Mouse (Mus musculus): Measurements from ENCODE around the gene Osr1. TPM values are rescaled to one million over a fixed set of nuclear protein-coding genes. Genes with fewer than 3 reads are reported as not detected.

The Osr1 gene
- total RNA-seq (2021): 1 to 10 TPM; 2.3 to 3.6 TPM

- peak; percentile 59 to 62 for DNase-seq (ENCODE audit: low spot score in 2 of 2)
- intact Hi-C loops (cut with DNase I): loop anchor here (2.0 to 10.0 kb wide), 6 partner anchors 315 to 1017 kb away; no protein-coding TSS in a partner anchor
Observed at GRCm38 (mm10) chr12:9569971-9570370, at the start of gene Osr1. Gene Osr1 (plus strand): TSS chr12:9570116.

- no peak for DNase-seq (ENCODE audit: low spot score in 2 of 2)
- intact Hi-C loops (cut with DNase I): no loop called here
Observed at GRCm38 (mm10) chr12:9550328-9550727, 19.6 kb upstream of the Osr1 start.

DNA sequence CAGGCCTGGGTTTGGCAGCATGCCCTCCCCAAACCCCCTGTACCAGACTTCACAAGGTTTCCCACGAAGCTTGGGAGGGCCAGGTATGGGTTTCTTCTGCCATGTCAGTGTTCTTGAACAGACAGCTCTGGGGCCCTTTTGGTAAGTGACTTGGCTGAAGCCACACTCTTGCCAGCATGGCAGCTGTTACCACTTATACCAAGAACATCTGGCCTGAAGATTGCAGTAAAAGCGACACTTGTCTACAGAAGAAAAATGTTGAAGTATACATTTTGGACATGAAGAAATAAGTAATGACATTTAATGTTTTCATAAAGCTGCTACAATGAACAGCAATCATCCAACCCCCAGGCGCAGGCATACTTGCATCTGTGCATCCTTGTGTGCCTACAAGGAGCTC lies 5.0 kb upstream of the Osr1 start:
- no peak for DNase-seq (ENCODE audit: low spot score in 2 of 2)
- intact Hi-C loops (cut with DNase I): no loop called here

DNA sequence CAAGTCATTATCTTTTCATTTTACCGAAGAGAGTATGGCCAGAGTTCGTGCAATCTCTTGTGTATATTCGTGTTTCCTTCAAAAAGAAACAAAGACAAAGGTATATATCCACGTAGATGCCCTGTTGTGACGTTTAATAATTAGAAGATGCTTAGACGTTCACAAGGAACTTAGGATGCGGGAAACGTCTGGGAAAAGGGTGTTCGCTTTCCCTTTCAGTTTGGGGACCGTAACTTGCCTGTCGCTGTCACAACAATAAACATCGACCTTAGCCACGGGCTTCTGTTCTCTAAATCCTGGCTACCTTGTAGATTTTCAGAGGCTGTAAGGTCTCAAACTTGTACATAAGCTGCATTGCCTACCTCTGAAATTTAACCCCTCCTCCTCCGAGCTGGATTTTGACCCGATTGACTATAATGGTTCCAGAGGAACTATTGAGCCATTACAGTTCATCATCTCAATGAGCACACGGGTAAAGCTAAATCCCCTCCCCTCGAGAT lies 630 bp downstream of the Osr1 start:
- intact Hi-C loops (cut with DNase I): loop anchor here (5.0 to 10.0 kb wide), 5 partner anchors 316 to 1017 kb away; no protein-coding TSS in a partner anchor
- no peak for DNase-seq (ENCODE audit: low spot score in 2 of 2)

DNA sequence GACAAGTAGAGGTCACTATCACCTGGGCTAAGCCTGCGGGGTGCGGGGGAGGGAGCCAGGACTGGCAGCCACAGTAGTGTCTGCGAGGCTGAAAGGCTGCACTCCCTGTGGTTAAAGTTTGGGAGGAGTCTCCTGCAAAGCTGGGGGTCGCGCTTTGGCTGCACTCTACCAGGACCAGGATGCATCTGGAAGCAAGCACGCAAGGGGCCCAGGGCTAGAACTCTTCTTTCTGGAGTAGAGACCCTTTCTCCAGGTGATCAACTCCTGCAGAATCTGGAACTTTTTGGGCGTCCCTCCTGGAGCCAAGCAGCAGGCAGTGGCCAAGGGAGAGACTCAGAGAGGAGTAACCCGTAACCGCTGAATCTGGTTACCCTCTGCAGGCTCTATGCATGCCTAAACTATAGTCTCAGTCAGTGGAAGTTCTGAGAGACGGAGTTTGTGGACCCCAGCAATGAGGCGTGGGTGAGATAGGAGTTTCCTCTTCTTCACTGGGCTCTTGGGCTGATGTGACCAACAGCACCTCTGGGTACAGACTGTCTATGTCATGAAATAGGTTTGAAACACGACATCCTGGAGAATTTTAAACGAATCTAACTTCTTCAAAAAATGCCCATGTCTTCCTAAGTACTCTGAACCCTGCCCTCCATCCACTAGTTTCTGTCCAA lies 1.5 kb downstream of the Osr1 start:
- no peak for DNase-seq (ENCODE audit: low spot score in 2 of 2)
- intact Hi-C loops (cut with DNase I): loop anchor here (5.0 to 10.0 kb wide), 5 partner anchors 317 to 1016 kb away; no protein-coding TSS in a partner anchor

DNA sequence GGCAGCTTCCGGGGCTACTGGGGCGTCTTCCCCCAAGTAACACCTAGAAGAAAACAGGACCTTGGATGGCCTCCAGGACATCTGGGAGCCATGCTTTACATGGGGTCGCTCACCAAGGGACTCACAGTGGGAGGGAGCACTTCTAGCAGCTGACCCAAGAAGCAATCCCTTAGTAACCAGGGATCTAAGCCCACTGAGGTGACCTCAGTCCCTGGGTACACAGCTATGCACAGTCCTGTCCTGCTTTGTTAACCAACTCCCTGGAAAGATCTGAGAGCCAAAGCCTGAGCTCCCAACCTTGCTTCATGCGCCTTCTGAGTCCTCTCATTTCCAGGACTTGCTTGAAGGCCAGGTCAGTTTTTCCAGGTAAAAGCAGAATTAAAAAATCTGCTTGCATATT lies 2.1 kb downstream of the Osr1 start:
- intact Hi-C loops (cut with DNase I): loop anchor here (5.0 to 10.0 kb wide), 5 partner anchors 317 to 1015 kb away; no protein-coding TSS in a partner anchor

DNA sequence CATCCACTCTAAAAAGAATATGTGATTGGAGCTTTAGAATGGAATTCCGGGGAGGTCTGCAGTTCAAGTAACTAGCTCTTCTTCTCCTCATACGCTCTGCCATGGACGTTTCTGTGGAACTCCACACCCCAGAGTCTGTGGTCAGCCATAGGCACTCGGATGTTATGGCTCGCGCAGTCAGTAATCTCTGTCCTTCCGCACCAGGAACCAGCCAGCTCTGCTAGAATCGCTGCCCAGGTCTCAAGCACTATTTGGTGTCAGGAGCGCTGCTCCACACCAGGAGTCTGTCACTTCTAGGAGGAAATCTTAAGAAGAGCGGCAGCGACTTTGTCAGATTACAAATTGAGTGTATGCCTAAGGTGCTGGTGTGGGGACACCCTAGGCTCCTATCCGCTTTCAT lies 3.8 kb downstream of the Osr1 start:
- no peak for DNase-seq (ENCODE audit: low spot score in 2 of 2)
- intact Hi-C loops (cut with DNase I): loop anchor here (5.0 to 10.0 kb wide), 5 partner anchors 319 to 1014 kb away; no protein-coding TSS in a partner anchor

More for the DNA sequence above, 2.1 kb downstream of the Osr1 start:
- no peak for DNase-seq (ENCODE audit: low spot score in 2 of 2)

DNA sequence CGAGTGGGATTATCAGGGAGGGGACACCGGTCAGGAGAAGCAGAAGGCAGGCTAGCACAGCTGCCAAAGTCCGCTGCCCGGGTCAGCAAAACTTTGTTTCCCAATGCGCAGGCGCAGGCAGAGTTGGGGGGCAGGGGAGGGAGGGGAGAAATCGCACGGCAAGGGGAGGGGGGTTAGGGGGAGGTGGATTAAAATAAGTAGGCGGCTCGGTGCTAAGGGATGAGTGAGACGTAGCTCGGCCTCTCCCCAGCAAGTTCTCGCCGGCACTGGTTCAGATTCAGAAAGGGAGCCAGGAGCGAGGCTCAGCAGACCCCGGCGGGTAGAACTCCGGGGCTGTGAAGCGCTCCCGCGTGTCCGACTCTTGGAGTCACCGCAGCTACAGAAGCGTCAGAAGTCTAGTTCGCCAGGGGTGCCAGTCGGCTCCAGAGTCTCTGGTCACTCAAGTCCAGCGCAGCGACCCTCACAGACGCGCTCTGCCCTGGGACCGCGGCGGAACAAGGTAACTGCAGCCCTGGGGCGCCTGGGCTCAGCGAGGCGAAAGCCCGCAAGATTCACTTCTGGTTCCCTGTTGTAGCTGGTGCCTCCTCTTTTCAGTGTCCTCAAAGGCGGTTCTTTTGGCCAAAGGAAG lies 4.4 kb downstream of the Osr1 start:
- DNase-seq (ENCODE audit: low spot score in 2 of 2): no peak
- intact Hi-C loops (cut with DNase I): loop anchor here (5.0 to 10.0 kb wide), 5 partner anchors 320 to 1013 kb away; no protein-coding TSS in a partner anchor

GRCm38 (mm10) chr12:9575158-9576042 lies 5.5 kb downstream of the Osr1 start:
- intact Hi-C loops (cut with DNase I): loop anchor here (10.0 kb wide), 1 partner anchor 321 kb away; no protein-coding TSS in a partner anchor

GRCm38 (mm10) chr12:9576043-9576538 lies 6.2 kb downstream of the Osr1 start:
- intact Hi-C loops (cut with DNase I): loop anchor here (10.0 kb wide), 1 partner anchor 321 kb away; no protein-coding TSS in a partner anchor

More at GRCm38 (mm10) chr12:9575158-9576042, 5.5 kb downstream of the Osr1 start:
- DNase-seq (ENCODE audit: low spot score in 2 of 2): no peak

DNA sequence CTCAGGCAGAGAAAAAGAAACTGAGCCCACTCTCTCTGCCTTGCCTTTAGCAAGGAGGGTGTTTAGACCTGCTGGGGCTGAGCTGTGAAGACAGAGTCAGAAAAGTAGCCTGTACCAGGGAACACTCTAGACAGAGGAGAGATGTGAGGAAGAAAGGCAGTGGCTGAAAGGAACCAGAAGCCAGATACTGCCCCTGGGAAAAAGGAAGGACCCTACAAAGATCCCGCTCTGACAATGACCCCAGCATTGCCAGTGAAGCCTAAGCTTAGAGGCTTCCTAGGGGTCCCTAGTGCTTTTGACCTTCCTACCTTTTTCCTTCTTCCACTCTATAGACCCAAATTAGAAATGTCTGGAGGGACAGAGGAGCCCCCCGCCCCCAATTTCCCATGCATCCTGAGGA lies 7.7 kb downstream of the Osr1 start:
- DNase-seq (ENCODE audit: low spot score in 2 of 2): no peak
- intact Hi-C loops (cut with DNase I): loop anchor here (10.0 kb wide), 1 partner anchor 323 kb away; no protein-coding TSS in a partner anchor

More at GRCm38 (mm10) chr12:9576043-9576538, 6.2 kb downstream of the Osr1 start:
- no peak for DNase-seq (ENCODE audit: low spot score in 2 of 2)

GRCm38 (mm10) chr12:9578591-9578990 lies 8.7 kb downstream of the Osr1 start:
- intact Hi-C loops (cut with DNase I): loop anchor here (10.0 kb wide), 1 partner anchor 324 kb away; no protein-coding TSS in a partner anchor

DNA sequence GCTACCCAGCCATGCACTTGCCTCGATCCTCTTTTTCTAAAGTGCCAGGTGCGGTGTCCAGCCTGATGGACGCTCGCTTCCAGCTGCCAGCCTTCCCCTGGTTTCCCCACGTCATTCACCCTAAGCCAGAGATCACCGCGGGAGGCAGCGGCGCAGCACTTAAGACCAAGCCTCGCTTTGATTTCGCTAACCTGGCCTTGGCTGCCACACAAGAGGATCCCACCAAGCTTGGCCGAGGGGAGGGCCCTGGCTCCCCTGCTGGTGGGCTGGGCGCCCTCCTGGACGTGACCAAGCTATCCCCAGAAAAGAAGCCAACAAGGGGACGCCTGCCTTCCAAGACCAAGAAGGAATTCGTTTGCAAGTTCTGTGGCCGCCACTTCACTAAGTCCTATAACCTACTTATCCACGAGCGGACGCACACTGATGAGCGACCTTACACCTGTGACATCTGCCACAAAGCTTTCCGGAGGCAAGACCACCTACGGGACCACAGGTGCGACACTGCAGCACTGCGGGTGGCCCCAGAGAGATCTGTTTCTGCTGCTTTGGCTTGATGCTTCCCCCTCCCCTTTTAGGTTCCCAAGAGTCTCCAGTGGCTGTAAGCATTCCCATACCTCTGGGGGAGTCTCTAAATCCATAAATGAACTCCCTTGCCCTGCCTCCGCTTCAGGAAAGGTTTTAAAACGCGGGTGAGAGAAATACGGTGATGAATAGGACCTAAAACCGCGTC lies 9.6 kb downstream of the Osr1 start:
- DNase-seq (ENCODE audit: low spot score in 2 of 2): no peak
- intact Hi-C loops (cut with DNase I): loop anchor here (10.0 kb wide), 1 partner anchor 325 kb away; no protein-coding TSS in a partner anchor

More at GRCm38 (mm10) chr12:9578591-9578990, 8.7 kb downstream of the Osr1 start:
- DNase-seq (ENCODE audit: low spot score in 2 of 2): no peak

- no peak for DNase-seq (ENCODE audit: low spot score in 2 of 2)
- intact Hi-C loops (cut with DNase I): no loop called here
Observed at GRCm38 (mm10) chr12:9580041-9580905, 10.4 kb downstream of the Osr1 start.

GRCm38 (mm10) chr12:9581011-9581410 lies 11.1 kb downstream of the Osr1 start:
- DNase-seq (ENCODE audit: low spot score in 2 of 2): no peak
- intact Hi-C loops (cut with DNase I): no loop called here

- DNase-seq (ENCODE audit: low spot score in 2 of 2): no peak
- intact Hi-C loops (cut with DNase I): no loop called here
Observed at GRCm38 (mm10) chr12:9581506-9581905, 11.6 kb downstream of the Osr1 start.

DNA sequence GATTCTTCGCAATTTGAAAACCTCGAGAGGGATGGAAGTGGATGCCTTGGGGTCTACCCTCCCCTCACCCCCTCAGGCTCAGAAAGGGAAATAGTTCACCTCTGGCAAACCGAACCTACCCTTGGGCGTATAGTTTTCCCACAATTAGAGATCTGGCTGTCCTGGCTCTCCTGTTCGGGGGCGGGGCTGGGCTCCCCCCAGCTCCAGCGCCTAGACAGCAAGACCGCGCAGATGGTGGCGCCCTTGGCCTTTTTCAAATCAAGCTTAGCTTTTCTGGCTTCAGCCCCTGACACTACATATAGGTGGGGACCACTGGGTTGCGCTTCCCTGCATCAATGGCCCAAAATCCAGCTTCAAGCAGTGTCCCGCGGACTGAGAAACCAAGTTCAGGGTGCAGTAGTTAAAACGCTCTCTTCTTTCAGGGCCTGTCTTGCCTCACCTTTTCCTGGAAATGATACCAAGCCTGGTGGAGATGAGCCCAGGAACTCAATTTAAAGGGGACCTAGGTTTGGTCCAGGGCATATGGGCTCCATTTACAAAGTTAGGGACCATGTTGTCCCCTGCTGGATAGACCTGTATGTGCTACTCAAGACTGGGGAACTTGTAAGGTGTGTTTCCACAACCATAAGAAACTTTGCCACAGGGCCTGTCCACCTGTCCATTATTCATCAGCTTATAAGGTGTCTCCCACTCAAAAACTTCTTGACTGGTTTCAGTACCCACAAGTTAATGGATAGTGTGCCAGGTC lies 12.5 kb downstream of the Osr1 start:
- DNase-seq (ENCODE audit: low spot score in 2 of 2): no peak
- intact Hi-C loops (cut with DNase I): no loop called here
